In genomic region chr6:99004255-99004997, GRCm38 (mm10) we compare ENCODE assay signal across 16 mouse cellular contexts.
"Had no signal": no experiment of that assay in that cellular context is flagged by ENCODE, and none has a peak within 500 bp of the region (broad histone marks: within the 10 kb centered on the region; RNA-seq: fewer than 3 reads in every experiment).

No protein-coding gene starts in this region.

- H3K9ac ChIP-seq: limb, embryonic 15.5 days; liver, embryonic 13.5 days; liver, postnatal 0 days; lung, embryonic 15.5 days had no signal

- H3K4me3 ChIP-seq: limb, embryonic 15.5 days; liver, embryonic 13.5 days; lung, embryonic 15.5 days; megakaryocyte, embryonic 14.5 days had no signal

- H3K27me3 ChIP-seq: limb, embryonic 15.5 days; liver, embryonic 13.5 days; lung, embryonic 15.5 days; megakaryocyte, embryonic 14.5 days had no signal

- H3K27ac ChIP-seq: kidney, postnatal 0 days; limb, embryonic 15.5 days; liver, embryonic 13.5 days; lung, embryonic 15.5 days; macrophage; stomach, postnatal 0 days had no signal

- H3K9me3 ChIP-seq: limb, embryonic 15.5 days had no signal

- H3K4me2 ChIP-seq: limb, embryonic 15.5 days; liver, embryonic 13.5 days; lung, embryonic 15.5 days; midbrain, embryonic 11.5 days had no signal

- H3K4me1 ChIP-seq: liver, embryonic 13.5 days had no signal

- ATAC-seq: liver, postnatal 0 days had no signal

- DNase-seq: kidney, adult 9 months; kidney, postnatal 36 days; layer of hippocampus, adult 9-11 months; layer of hippocampus, postnatal 36 days; liver, embryonic 13.5 days; liver, postnatal 0 days; lung, postnatal 14 days; right cerebral cortex, adult 18-20 months; thymus, postnatal 4 days had no signal
